Mouse (Mus musculus): ENCODE measurements around the gene Samd11. TPM values are rescaled to one million over a fixed set of nuclear protein-coding genes. Genes with fewer than 3 reads are reported as not detected.

Gene Samd11
- 0.39 and 0.69 TPM in 2 replicates for polyA plus RNA-seq (2015; fragmentation: Nextera tagmentation; extraction: Ambion mirVana)

DNA sequence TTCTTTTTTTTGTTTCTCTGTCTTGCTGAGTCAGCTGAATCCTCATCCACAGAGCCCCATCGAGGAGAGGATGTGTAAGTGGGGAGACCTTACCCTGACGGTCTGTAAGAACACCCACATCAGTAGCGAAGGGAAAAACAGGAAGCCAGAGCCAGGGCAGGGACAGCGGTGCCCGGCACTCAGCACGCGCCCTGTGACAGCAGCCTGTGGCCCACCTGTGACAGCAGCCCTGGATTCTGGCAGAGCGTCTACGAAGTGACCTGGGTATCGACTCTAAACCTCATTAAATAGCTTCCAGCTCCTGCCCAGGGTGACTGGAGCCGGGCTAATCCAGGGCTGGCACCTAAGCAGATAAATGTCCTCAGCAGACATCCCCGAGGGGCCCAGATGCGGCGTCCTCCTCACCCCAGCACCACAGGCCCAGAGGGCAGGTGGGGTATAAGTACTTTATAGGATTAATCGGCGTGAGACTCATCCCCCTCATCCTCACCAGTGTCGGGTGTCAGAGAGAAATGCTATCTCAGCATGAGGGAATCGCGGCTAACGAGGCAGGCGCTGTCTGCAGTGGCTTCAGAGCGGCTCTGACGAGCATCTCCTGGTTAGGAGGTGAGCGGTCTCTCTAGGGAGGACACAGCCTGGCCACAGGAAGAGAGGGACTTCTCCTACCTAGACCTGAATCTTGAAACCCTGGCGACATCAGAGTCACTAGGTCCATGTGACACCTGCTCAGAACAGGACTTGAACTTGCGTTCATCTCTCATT is at the start of gene Samd11:
TSS of gene Samd11 (minus strand) at position 580 of the 762 bp plus-strand sequence.
- 5% methylated on average over 26 of the region's 26 CpGs for WGBS
- peak within 1 kb of the TSS; percentile 7; the same call in 1 of the 2 replicates for H3K4me3 ChIP-seq (ENCODE audit: low read length)
- no peak within 1 kb of the TSS for H3K9ac ChIP-seq (replicated peaks; ENCODE audit: low read length)
- H3K4me2 ChIP-seq (replicated peaks; ENCODE audit: low read depth, low read length), result peak within 1 kb of the TSS; percentile 30
- no peaks in the 10 kb centered on the region for H3K9me3 ChIP-seq (ENCODE audit: low read length)
- peaks cover 27% of the 10 kb centered on the region for H3K27me3 ChIP-seq (ENCODE audit: insufficient read depth, low read length)
- H3K36me3 ChIP-seq (ENCODE audit: insufficient read depth, low read length), result no peaks in the 10 kb centered on the region
- peak; percentile 55; the same call in 1 of the 2 replicates for ATAC-seq (ENCODE audit: low FRiP score, low TSS enrichment)
- H3K27ac ChIP-seq (ENCODE audit: low read length), result no peak within 1 kb of the TSS
- H3K4me1 ChIP-seq (ENCODE audit: insufficient read depth, low read length), result peaks cover 11% of the 10 kb centered on the region

DNA sequence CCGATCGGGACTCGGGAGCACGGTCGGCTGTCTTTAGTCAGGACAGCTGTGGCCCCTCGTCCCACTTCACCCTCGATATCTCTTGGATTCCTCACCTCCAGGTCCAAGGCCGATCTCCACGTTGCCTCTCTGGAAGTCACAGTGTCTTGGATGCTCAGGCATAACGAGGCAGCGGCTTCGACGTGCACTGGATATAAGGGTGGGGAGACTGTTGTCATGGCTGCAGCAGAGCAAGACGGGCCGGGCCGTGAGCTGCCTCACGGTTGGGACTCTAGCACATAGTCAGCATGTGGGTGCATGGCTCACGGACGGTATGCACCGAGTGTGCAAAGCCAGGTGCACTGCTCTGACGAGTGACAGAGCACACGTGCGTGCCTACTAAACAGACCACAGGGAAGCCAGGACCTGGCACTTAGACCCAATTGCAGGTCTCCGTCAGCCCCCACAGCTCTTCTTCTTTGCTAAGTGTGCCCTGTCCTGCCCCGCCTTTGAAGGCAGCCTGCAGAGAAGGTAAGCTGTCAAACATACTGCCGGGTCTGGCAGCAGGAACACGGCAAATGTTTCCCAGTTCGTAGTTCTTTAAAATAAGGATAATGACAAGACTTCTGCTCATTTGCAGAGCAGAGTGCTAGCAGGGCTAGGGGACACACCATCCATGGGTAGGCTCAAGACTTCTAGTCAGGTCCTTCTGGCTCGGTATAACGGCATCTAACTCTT is 938 bp downstream of the Samd11 start:
- Histone ChIP-seq H3K36me3 (ENCODE audit: insufficient read depth, low read length) (no peaks in the 10 kb centered on the region), H3K4me2 (replicated peaks; ENCODE audit: low read depth, low read length) (peak overlapping the region; percentile 30), H3K4me3 (ENCODE audit: low read length) (peak overlapping the region; percentile 7), H3K9ac (replicated peaks; ENCODE audit: low read length) (no peak overlapping the region), H3K9me3 (ENCODE audit: low read length) (no peaks in the 10 kb centered on the region), H3K27ac (ENCODE audit: low read length) (no peak overlapping the region), H3K4me1 (ENCODE audit: insufficient read depth, low read length) (peaks cover 11% of the 10 kb centered on the region), H3K27me3 (ENCODE audit: insufficient read depth, low read length) (peaks cover 27% of the 10 kb centered on the region)
- 2% methylated on average over 30 of the region's 30 CpGs for WGBS
- ATAC-seq (ENCODE audit: low FRiP score, low TSS enrichment), result peak; percentile 74

DNA sequence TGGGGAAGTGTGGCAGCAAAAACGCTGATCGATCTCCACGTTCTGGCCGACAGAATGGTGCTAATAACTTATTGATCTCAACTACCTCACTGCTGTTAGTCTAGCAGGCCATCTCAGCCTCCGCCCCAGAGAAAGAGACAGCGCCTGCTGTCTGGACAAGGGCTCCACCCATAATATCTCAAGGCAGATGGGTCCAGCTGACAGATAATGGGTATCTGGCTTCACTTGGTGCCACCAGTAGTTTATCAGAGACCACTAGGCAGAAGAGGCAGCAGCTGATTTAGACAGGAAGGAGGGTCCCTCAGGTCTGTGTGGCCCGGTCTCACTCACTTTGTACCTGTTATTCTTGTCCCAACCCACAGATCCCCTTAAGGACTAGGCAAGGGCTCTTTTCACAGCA is 2.4 kb downstream of the Samd11 start:
- ATAC-seq (ENCODE audit: low FRiP score, low TSS enrichment), result no peak
- 45% methylated on average over 7 of the region's 7 CpGs for WGBS
- Histone ChIP-seq H3K36me3 (ENCODE audit: insufficient read depth, low read length) (peaks cover 14% of the 10 kb centered on the region), H3K9me3 (ENCODE audit: low read length) (no peaks in the 10 kb centered on the region), H3K27me3 (ENCODE audit: insufficient read depth, low read length) (peaks cover 27% of the 10 kb centered on the region), H3K4me3 (ENCODE audit: low read length) (no peak overlapping the region), H3K4me1 (ENCODE audit: insufficient read depth, low read length) (peaks cover 11% of the 10 kb centered on the region), H3K27ac (ENCODE audit: low read length) (no peak overlapping the region), H3K4me2 (replicated peaks; ENCODE audit: low read depth, low read length) (no peak overlapping the region), H3K9ac (replicated peaks; ENCODE audit: low read length) (no peak overlapping the region)

DNA sequence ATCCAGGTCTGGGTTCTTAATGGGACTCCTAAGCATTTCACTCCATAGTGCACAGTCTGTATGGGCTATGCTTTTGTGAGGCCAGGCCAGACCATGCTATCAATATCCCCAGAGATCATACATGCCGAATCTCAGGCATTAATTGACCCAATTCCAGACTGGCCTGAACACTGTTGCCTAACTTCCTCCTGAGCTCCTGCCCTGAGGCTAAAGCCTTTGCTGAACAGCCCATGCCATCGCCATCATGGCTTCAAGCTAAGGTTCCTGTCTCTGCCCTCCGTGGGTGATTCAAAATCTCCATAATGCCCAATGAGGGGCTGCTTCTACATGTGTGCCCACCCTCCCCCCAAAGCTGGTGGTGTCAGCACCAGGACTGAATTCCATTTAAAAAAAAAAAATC is 2.8 kb downstream of the Samd11 start:
- 34% methylated on average over 3 of the region's 3 CpGs for WGBS
- no peak for ATAC-seq (ENCODE audit: low FRiP score, low TSS enrichment)
- Histone ChIP-seq H3K27ac (ENCODE audit: low read length) (no peak overlapping the region), H3K4me2 (replicated peaks; ENCODE audit: low read depth, low read length) (no peak overlapping the region), H3K9me3 (ENCODE audit: low read length) (no peaks in the 10 kb centered on the region), H3K27me3 (ENCODE audit: insufficient read depth, low read length) (peaks cover 27% of the 10 kb centered on the region), H3K4me3 (ENCODE audit: low read length) (no peak overlapping the region), H3K36me3 (ENCODE audit: insufficient read depth, low read length) (peaks cover 18% of the 10 kb centered on the region), H3K4me1 (ENCODE audit: insufficient read depth, low read length) (peaks cover 11% of the 10 kb centered on the region), H3K9ac (replicated peaks; ENCODE audit: low read length) (no peak overlapping the region)

DNA sequence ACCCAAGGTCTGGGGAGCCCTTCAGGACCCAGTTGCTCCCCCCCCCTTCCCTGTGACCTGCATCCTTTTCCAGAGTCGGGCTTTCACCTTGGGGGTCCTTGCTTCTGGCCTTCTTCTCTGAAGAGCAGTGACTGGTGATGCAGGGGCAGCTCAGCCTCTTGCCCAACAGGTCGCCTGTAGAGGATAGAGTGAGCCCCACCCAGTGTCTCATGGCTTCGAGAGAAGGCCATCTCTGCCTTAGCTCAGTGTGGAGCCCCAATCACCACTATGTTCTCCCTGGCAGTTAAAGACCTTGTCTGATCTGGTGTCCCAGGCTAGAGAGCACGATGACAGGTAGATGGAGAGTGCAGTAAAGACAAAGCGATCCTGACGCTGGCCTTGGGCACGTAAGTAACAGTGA is 3.3 kb downstream of the Samd11 start:
- Histone ChIP-seq H3K4me2 (replicated peaks; ENCODE audit: low read depth, low read length) (no peak overlapping the region), H3K9me3 (ENCODE audit: low read length) (no peaks in the 10 kb centered on the region), H3K4me3 (ENCODE audit: low read length) (no peak overlapping the region), H3K27ac (ENCODE audit: low read length) (no peak overlapping the region), H3K36me3 (ENCODE audit: insufficient read depth, low read length) (peaks cover 23% of the 10 kb centered on the region), H3K27me3 (ENCODE audit: insufficient read depth, low read length) (peaks cover 27% of the 10 kb centered on the region), H3K4me1 (ENCODE audit: insufficient read depth, low read length) (peaks cover 11% of the 10 kb centered on the region), H3K9ac (replicated peaks; ENCODE audit: low read length) (no peak overlapping the region)
- no peak for ATAC-seq (ENCODE audit: low FRiP score, low TSS enrichment)
- WGBS, result 33% methylated on average over 7 of the region's 7 CpGs

DNA sequence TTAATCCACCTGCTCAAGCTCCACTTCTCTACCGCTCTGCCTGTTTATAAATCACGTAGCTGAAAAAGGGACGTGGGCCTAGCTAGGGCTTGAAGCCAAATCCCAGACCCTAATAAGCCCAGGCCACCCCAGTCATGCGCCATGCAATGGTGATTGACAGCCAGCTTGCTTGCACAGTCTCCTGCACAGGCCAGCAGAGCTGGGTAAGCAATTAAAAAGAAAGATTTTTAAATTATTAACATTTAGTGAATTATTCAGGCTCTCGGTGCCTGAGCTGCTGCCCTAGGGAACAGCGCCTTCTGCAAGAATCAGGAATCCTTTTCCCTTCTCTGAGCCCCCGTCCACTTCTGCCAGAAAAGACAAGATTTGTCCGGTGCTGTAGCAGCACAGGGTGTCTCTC is 4.4 kb downstream of the Samd11 start:
- 61% methylated on average over 8 of the region's 8 CpGs for whole genome bisulfite sequencing
- H3K9ac ChIP-seq (replicated peaks; ENCODE audit: low read length), result no peak overlapping the region
- no peak overlapping the region for H3K4me2 ChIP-seq (replicated peaks; ENCODE audit: low read depth, low read length)
- peaks cover 34% of the 10 kb centered on the region for H3K36me3 ChIP-seq (ENCODE audit: insufficient read depth, low read length)
- H3K4me1 ChIP-seq (ENCODE audit: insufficient read depth, low read length), result peaks cover 11% of the 10 kb centered on the region
- peaks cover 27% of the 10 kb centered on the region for H3K27me3 ChIP-seq (ENCODE audit: insufficient read depth, low read length)
- no peak overlapping the region for H3K27ac ChIP-seq (ENCODE audit: low read length)
- H3K9me3 ChIP-seq (ENCODE audit: low read length), result no peaks in the 10 kb centered on the region
- no peak overlapping the region for H3K4me3 ChIP-seq (ENCODE audit: low read length)
- ATAC-seq (ENCODE audit: low FRiP score, low TSS enrichment), result 0 out of 2 replicates have a peak, but pooled peaks have one; percentile 16

DNA sequence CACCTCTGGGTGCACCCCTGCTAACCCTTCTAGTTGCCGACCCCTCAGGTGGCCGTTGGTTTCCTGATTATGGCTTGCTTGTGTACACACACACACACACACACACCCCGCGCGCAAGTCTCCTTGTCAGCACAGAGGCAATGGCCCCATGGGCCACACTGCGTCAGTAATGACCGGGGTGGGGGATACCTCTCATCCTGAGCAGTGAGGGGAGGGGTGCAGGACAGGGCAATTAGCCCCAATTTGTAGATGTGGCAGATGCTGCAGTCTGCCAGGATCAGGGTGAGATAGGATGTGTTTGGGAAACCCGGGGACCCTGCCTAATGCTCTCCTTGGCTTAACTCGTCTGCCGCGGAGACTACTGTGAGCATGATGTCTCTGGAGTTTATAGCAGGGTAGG is 5.9 kb downstream of the Samd11 start:
- no peak overlapping the region for H3K9ac ChIP-seq (replicated peaks; ENCODE audit: low read length)
- peak; percentile 12; the same call in 1 of the 2 replicates for ATAC-seq (ENCODE audit: low FRiP score, low TSS enrichment)
- H3K4me3 ChIP-seq (ENCODE audit: low read length), result no peak overlapping the region
- H3K4me1 ChIP-seq (ENCODE audit: insufficient read depth, low read length), result peaks cover under 1% of the 10 kb centered on the region
- peaks cover 15% of the 10 kb centered on the region for H3K27me3 ChIP-seq (ENCODE audit: insufficient read depth, low read length)
- H3K27ac ChIP-seq (ENCODE audit: low read length), result no peak overlapping the region
- WGBS, result 64% methylated on average over 11 of the region's 11 CpGs
- no peaks in the 10 kb centered on the region for H3K9me3 ChIP-seq (ENCODE audit: low read length)
- H3K36me3 ChIP-seq (ENCODE audit: insufficient read depth, low read length), result peaks cover 46% of the 10 kb centered on the region
- H3K4me2 ChIP-seq (replicated peaks; ENCODE audit: low read depth, low read length), result no peak overlapping the region

DNA sequence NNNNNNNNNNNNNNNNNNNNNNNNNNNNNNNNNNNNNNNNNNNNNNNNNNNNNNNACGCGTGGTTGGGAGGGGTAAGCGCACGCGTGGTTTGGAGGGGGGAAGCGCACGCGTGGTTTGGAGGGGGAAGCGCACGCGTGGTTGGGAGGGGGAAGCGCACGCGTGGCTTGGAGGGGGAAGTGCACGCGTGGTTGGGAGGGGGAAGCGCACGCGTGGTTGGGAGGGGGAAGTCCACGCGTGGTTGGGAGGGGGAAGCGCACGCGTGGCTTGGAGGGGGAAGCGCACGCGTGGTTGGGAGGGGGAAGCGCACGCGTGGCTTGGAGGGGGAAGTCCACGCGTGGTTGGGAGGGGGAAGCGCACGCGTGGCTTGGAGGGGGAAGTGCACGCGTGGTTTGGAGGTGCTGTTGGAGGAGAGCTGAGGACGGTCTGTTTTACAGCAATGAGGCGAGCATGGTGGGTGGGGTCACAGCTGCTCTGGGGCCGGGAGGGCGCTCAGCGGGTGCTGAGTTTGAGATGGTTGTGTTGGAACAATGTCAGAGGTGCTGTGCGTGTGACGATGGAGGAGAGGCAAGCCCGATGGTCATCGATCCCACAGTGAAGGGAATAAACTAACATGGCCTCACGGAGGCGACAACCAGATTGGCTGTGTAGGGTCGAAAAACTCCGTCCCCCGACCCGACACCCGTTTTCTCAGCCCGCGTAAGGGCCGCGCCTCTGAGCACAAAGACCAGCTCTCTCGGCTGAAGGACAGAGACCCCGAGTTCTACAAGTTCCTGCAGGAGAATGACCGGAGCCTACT is 18.6 kb downstream of the Samd11 start:
- H3K4me2 ChIP-seq (replicated peaks; ENCODE audit: low read depth, low read length), result peak overlapping the region; percentile 93
- peaks cover 52% of the 10 kb centered on the region for H3K36me3 ChIP-seq (ENCODE audit: insufficient read depth, low read length)
- peak overlapping the region; percentile 80 for H3K9ac ChIP-seq (replicated peaks; ENCODE audit: low read length)
- no peak for ATAC-seq (ENCODE audit: low FRiP score, low TSS enrichment)
- H3K27ac ChIP-seq (ENCODE audit: low read length), result no peak overlapping the region; the same call in 1 of the 2 replicates
- no peaks in the 10 kb centered on the region for H3K9me3 ChIP-seq (ENCODE audit: low read length)
- no peaks in the 10 kb centered on the region for H3K27me3 ChIP-seq (ENCODE audit: insufficient read depth, low read length)
- WGBS, result 26% methylated on average over 53 of the region's 60 CpGs
- H3K4me3 ChIP-seq (ENCODE audit: low read length), result peak overlapping the region; percentile 94
- peaks cover 17% of the 10 kb centered on the region for H3K4me1 ChIP-seq (ENCODE audit: insufficient read depth, low read length)

DNA sequence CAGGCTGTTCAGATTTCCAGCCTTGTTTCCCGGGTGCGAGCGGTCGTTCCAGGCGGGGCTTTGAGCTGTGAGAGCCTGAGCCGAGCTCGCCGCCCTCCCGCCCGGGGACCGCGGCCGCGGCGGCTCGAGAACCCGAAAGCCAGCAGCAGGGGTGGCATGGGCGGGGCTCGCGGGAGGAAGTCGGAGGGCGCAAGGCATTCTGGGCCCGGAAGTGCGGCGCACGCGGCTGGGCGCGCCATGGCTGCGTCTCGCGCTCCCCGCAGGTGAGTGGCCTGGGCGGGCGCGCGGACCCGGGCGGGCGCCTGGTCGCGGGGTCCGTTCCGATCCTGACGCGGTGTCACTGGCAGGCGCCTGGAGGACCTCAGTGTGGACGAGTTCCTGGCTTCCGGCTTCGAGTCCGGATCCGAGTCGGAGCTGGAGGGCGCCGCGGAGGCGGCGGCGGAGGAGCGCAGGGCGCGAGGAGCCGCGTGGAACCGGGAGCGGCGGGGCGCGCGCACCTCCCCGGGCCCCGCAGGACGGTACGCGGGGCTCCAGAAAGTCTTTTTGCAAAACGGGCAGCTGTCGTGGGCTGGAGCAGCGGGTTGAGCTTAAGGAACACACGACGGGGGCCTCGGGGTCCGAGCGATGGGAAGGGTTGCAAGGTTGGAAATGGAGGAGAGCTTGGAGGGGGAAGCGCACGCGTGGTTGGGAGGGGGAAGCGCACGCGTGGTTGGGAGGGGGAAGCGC is 19.5 kb downstream of the Samd11 start, which contains the start of gene Noc2l:
TSS of gene Noc2l (plus strand) at position 203 of the 726 bp plus-strand sequence.
- Histone ChIP-seq H3K4me1 (ENCODE audit: insufficient read depth, low read length) (peaks cover 17% of the 10 kb centered on the region), H3K27ac (ENCODE audit: low read length) (peak within 1 kb of the TSS; percentile 94), H3K4me3 (ENCODE audit: low read length) (peak within 1 kb of the TSS; percentile 94), H3K9me3 (ENCODE audit: low read length) (no peaks in the 10 kb centered on the region), H3K4me2 (replicated peaks; ENCODE audit: low read depth, low read length) (peak within 1 kb of the TSS; percentile 93), H3K36me3 (ENCODE audit: insufficient read depth, low read length) (peaks cover 52% of the 10 kb centered on the region), H3K9ac (replicated peaks; ENCODE audit: low read length) (peak within 1 kb of the TSS; percentile 80), H3K27me3 (ENCODE audit: insufficient read depth, low read length) (no peaks in the 10 kb centered on the region)
- ATAC-seq (ENCODE audit: low FRiP score, low TSS enrichment), result peak; percentile 88
- under 1% methylated on average over 87 of the region's 90 CpGs for WGBS
